Mouse (Mus musculus): Measurements from ENCODE around the gene Hapln4.

DNA sequence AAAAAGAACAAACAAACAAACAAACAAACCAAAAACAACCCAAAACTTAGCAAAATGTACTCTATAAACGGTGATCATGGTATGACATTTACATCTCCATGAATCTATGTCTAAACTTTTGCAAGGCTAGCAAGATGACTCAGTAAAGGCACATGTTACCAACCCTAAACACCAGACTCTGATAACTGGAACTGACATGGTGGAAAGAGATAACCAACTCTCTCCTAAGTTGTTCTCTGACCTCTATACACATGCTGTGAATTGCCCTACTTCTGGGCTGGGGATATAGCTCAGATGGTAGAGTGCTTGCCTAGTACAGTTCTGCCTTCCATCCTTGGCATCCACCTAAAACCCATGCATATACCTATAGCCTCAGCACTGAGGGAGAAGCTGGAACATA, 45.3 kb upstream of the Hapln4 start:
- TF ChIP-seq CTCF (IDR thresholded peaks at IDR 0.05; ENCODE audit: low read depth) (no peak), EP300 (IDR thresholded peaks at IDR 0.05; ENCODE audit: low read depth) (peak; percentile 54; the same call in 1 of the 2 replicates)

Measured in liver, postnatal 0 days (tissue).